Mouse (Mus musculus) limb, embryonic 10.5 days (tissue): Measurements from ENCODE around the gene Bid. TPM values are rescaled to one million over a fixed set of nuclear protein-coding genes. Genes with fewer than 3 reads are reported as not detected.

Experiments used
- DNase-seq: peaks from one replicate; pipeline ENCODE4 v3.0.0-alpha.2; 2017; ENCODE audit warnings: low spot score
- H3K27ac ChIP-seq: fragments of 300-500 bp; sonication (generic); 2 replicates; pipeline ENCODE4 v1.5.1; 2016; ENCODE audit warnings: mild to moderate bottlenecking
- H3K27me3 ChIP-seq: fragments of 300-500 bp; sonication (generic); 2 replicates; pipeline ENCODE4 v1.6.1; 2016; ENCODE audit warnings: low read depth, mild to moderate bottlenecking; ENCODE audit not compliant: poor library complexity, severe bottlenecking
- H3K36me3 ChIP-seq: fragments of 300-500 bp; sonication (generic); 2 replicates; pipeline ENCODE4 v1.6.1; 2016; ENCODE audit warnings: mild to moderate bottlenecking, moderate library complexity
- H3K4me1 ChIP-seq: fragments of 300-500 bp; sonication (generic); 2 replicates; pipeline ENCODE4 v1.6.1; 2016
- H3K4me3 ChIP-seq: fragments of 300-500 bp; sonication (generic); 2 replicates; pipeline ENCODE4 v1.5.1; 2016; ENCODE audit warnings: mild to moderate bottlenecking, moderate library complexity
- H3K9me3 ChIP-seq: fragments of 300-500 bp; sonication (generic); replicated peaks from 2 replicates; pipeline ENCODE4 v1.6.1; 2016; ENCODE audit warnings: mild to moderate bottlenecking
- WGBS: fragments of 180-500 bp; shearing (Covaris S2); methylation state at CpG from one replicate; pipeline ENCODE4 v1.1.7; 2016; 5-methylcytosine and 5-hydroxymethylcytosine counted together
- polyA plus RNA-seq: library from polyadenylated mRNA; unstranded; fragments of >200 nt; fragmentation: Nextera tagmentation; extraction: Ambion mirVana; gene quantifications from 2 replicates; pipeline ENCODE4 v1.2.1, GENCODE M21; 2016

Bid gene
- polyA plus RNA-seq, 1 experiment from 2014 or later: 14.8 TPM

DNA sequence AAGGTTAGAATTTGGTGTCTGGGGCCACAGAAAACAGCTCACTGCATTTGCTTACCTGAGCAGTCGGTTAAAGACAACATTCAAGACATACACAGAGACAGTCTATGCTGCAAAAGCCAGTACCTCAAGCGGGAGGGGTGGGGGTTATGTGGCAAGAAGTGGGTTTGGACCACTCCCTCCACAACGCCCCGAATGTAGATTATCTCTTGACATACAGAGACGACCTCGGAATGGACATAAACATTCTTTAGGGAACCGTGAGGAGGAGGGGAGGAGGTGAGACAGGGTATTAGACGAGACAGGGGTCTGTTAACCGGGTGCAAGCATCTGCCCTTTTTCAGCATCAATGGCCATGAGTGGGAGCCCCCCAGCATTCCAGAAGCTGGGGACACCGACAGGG is 26.9 kb upstream of the Bid start:
- no peak for DNase-seq
- Histone ChIP-seq H3K9me3 (no peaks in the 10 kb centered on the region), H3K27ac (no peak overlapping the region), H3K27me3 (no peaks in the 10 kb centered on the region), H3K4me3 (no peak overlapping the region), H3K36me3 (no peaks in the 10 kb centered on the region), H3K4me1 (peaks cover under 1% of the 10 kb centered on the region; the same call in 1 of the 2 replicates)
- 85% methylated on average over 10 of the region's 10 CpGs for WGBS

DNA sequence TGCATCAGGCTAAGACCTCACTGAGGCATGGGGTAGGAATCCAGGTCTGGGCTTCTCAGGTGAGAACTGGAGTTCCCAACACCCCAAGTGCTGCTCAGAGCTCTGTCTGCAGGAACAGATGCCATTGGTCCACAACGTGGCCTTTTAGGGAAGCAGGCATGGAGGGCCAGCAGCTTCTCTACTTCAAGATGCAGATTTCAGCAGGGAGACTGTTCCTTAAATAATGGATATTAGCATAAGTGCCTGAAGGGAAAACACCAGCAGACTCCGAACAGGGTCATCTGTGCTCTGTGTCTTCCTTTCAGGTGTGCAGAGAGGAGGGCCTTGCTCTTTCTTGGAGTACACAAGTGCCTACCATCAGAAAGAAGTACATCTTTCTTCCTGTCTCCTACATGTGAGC is 26.4 kb upstream of the Bid start:
- no peaks in the 10 kb centered on the region for H3K36me3 ChIP-seq
- H3K27me3 ChIP-seq: no peaks in the 10 kb centered on the region
- WGBS: 82% methylated on average over 2 of the region's 2 CpGs
- H3K27ac ChIP-seq: no peak overlapping the region
- H3K4me3 ChIP-seq: no peak overlapping the region
- no peaks in the 10 kb centered on the region for H3K9me3 ChIP-seq
- peaks cover 5% of the 10 kb centered on the region for H3K4me1 ChIP-seq
- no peak for DNase-seq

DNA sequence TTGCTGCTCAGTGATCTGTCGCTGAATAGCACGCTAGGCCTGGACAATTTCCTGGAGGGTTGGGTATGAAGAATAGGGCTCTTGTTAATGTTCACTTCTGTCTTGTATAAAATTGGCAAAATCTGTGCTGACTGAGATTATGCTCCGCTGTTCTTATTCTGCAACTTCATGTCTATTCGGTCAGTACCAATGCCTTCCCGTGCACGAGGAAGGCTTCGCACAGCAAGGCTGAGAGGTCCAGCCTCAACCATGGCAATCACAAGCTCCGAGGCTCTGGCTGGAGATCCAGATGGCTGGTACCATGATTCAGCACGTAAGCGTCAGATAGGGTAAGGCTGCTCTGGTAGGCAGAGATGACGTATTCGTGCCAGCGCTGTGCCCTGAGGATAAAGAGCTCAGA is 24.9 kb upstream of the Bid start:
- 94% methylated on average over 13 of the region's 13 CpGs for WGBS
- DNase-seq: no peak
- Histone ChIP-seq H3K27me3 (no peaks in the 10 kb centered on the region), H3K4me1 (peaks cover 6% of the 10 kb centered on the region), H3K4me3 (no peak overlapping the region), H3K9me3 (no peaks in the 10 kb centered on the region), H3K36me3 (0 out of 2 replicates have a peak, but pooled peaks cover 2% of the 10 kb centered on the region), H3K27ac (no peak overlapping the region)

DNA sequence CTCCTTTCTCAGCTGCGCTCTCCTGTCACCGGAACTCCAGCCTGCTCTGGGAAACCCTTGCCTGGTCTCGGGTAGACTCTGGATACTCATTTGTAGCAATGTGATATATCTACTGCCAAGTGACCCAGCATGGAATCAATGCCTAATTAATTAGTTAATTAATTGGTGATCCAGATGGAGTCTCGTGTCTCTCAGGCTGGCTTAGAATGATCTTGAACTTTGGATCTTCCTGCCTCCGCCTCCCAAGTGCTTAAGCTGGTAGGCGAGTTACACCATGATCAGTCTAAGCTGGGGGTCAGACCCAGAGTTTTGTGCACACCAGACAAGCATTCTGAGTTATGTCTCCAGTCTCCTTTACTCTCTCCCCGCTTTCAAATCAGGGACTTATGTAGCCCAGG is 24.4 kb upstream of the Bid start:
- H3K27me3 ChIP-seq: no peaks in the 10 kb centered on the region
- H3K9me3 ChIP-seq: no peaks in the 10 kb centered on the region
- WGBS: 78% methylated on average over 7 of the region's 7 CpGs

GRCm38 (mm10) chr6:120940446-120941083 is 23.9 kb upstream of the Bid start:
- Histone ChIP-seq H3K27me3 (no peaks in the 10 kb centered on the region), H3K4me1 (peaks cover 6% of the 10 kb centered on the region), H3K4me3 (no peak overlapping the region), H3K9me3 (no peaks in the 10 kb centered on the region), H3K36me3 (0 out of 2 replicates have a peak, but pooled peaks cover 2% of the 10 kb centered on the region), H3K27ac (no peak overlapping the region)
- no peak for DNase-seq
- WGBS: 83% methylated on average over 7 of the region's 7 CpGs

More for the DNA sequence above, 24.4 kb upstream of the Bid start:
- Histone ChIP-seq H3K36me3 (0 out of 2 replicates have a peak, but pooled peaks cover 2% of the 10 kb centered on the region), H3K27ac (no peak overlapping the region), H3K4me3 (no peak overlapping the region), H3K4me1 (peaks cover 6% of the 10 kb centered on the region)
- DNase-seq: no peak

DNA sequence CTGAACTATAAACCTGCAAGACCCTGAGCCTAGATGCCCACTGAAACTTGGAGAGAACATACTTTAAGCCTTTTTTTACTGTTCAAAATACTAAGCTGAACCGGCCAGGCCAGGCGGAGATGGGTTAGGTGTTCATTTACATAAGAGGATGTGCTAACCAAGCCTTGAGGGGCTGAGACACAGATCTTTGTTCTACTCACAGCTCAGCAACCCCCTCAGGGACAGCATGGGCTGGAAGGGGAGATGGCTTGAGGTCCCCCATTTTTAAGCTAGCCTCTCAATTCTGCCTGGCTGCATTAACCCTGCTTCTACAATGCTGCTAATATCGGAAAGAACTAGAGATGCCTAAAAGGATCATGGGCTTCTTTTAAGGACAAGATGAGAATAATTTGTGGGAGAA is 23.1 kb upstream of the Bid start:
- 79% methylated on average over 3 of the region's 3 CpGs for WGBS
- H3K27me3 ChIP-seq: no peaks in the 10 kb centered on the region
- DNase-seq: no peak

DNA sequence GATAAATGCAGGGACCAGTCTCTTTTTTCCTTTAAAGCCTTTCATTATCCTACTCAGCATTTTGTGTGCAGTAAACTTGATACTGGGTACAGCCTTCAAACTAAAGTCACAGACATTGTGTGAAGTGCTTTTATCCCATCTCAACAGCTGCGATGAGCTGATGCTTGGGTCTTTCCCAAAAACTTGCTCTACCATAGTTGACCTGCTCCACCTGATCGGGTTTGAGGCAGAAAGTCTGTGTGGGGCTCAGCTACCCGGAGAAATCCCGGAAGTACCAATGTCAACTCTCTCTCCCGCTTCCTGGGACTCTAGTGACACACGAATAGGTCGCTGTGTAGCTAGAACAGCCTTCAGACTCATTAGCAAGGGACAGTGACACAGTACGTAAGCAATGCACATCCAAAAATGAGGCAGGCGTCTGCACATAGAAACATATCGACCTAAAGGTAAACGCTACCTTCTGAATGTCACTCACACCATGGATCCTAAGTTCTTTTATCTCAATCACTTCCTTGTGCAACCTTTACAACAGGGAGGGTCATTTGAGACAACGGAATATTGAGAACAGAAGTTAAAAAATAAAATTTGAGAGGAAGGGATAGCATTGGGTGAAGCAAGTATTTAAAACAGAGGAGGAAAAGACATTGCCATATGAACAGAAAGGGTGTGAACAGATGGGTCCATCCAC is 22.3 kb upstream of the Bid start:
- no peak for DNase-seq
- 94% methylated on average over 12 of the region's 12 CpGs for WGBS
- no peaks in the 10 kb centered on the region for H3K9me3 ChIP-seq
- H3K4me3 ChIP-seq: no peak overlapping the region
- H3K27me3 ChIP-seq: no peaks in the 10 kb centered on the region
- no peak overlapping the region for H3K27ac ChIP-seq
- H3K36me3 ChIP-seq: 0 out of 2 replicates have a peak, but pooled peaks cover 9% of the 10 kb centered on the region
- peaks cover 6% of the 10 kb centered on the region for H3K4me1 ChIP-seq

More for the DNA sequence above, 23.1 kb upstream of the Bid start:
- Histone ChIP-seq H3K36me3 (0 out of 2 replicates have a peak, but pooled peaks cover 2% of the 10 kb centered on the region), H3K4me1 (peaks cover 6% of the 10 kb centered on the region), H3K4me3 (no peak overlapping the region), H3K27ac (no peak overlapping the region), H3K9me3 (no peaks in the 10 kb centered on the region)

GRCm38 (mm10) chr6:120937999-120938608 is 21.5 kb upstream of the Bid start:
- Histone ChIP-seq H3K27ac (no peak overlapping the region), H3K9me3 (no peaks in the 10 kb centered on the region), H3K4me3 (no peak overlapping the region), H3K4me1 (peaks cover 6% of the 10 kb centered on the region), H3K36me3 (peaks cover 9% of the 10 kb centered on the region; the same call in 1 of the 2 replicates), H3K27me3 (no peaks in the 10 kb centered on the region)
- WGBS: 82% methylated on average over 11 of the region's 11 CpGs
- DNase-seq: no peak

- Histone ChIP-seq H3K27me3 (no peaks in the 10 kb centered on the region), H3K4me1 (peaks cover 6% of the 10 kb centered on the region), H3K36me3 (peaks cover 19% of the 10 kb centered on the region), H3K9me3 (no peaks in the 10 kb centered on the region), H3K27ac (no peak overlapping the region), H3K4me3 (no peak overlapping the region)
- 90% methylated on average over 16 of the region's 16 CpGs for WGBS
- DNase-seq: no peak
These were observed 20.5 kb upstream of the Bid start for GRCm38 (mm10) chr6:120937104-120937617.

DNA sequence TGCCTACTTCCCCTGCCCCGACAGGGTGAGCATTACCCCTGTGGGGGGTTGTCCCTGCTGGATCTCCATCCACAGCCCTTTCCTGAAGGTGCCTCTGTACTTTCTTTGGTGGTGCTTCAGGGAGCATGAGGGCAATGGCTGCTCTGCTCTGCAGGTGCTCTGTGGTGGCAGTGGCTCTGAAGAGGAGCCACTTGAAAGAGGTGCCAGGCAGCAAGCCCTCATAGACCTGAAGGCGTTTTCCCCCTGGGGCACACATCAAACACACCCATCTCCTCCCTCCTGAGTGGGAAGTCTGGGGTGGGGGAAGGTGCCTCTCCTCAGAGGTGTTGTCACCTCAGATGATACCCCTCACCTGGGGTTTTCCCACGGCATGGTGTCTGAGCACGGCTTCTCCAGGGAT is 17.5 kb upstream of the Bid start:
- DNase-seq: no peak
- Histone ChIP-seq H3K4me3 (no peak overlapping the region), H3K27me3 (no peaks in the 10 kb centered on the region), H3K27ac (no peak overlapping the region), H3K9me3 (no peaks in the 10 kb centered on the region), H3K4me1 (peaks cover 6% of the 10 kb centered on the region), H3K36me3 (peaks cover 24% of the 10 kb centered on the region)
- WGBS: 68% methylated on average over 4 of the region's 4 CpGs

DNA sequence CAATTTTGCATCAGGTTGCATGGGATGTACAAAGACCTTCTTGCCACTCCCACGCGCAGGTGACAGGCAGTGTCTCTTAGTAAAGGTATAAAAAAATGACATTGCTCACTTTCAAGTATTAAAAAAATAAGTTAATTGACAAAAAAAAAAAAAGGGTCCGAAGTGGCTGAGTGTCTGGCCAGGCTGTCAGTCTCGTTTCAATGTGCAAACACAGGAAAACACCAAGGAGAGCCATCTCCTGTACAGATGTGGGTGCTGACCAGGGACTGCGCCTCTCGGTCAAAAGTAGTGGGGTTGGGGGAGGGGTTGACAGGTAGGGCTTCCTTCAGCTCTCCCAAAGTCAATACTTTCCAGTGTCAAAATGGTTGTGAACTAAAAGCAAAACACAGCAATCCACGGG is 17.0 kb upstream of the Bid start:
- H3K27ac ChIP-seq: no peak overlapping the region
- H3K4me1 ChIP-seq: peaks cover 6% of the 10 kb centered on the region
- no peaks in the 10 kb centered on the region for H3K9me3 ChIP-seq
- no peak for DNase-seq
- H3K36me3 ChIP-seq: peaks cover 24% of the 10 kb centered on the region
- no peak overlapping the region for H3K4me3 ChIP-seq
- 92% methylated on average over 7 of the region's 7 CpGs for WGBS
- H3K27me3 ChIP-seq: no peaks in the 10 kb centered on the region

- Histone ChIP-seq H3K4me3 (no peak overlapping the region), H3K36me3 (peaks cover 24% of the 10 kb centered on the region), H3K9me3 (no peaks in the 10 kb centered on the region), H3K27ac (no peak overlapping the region), H3K27me3 (no peaks in the 10 kb centered on the region), H3K4me1 (no peaks in the 10 kb centered on the region)
- WGBS: 90% methylated on average over 12 of the region's 12 CpGs
- no peak for DNase-seq
These were observed 15.9 kb upstream of the Bid start for GRCm38 (mm10) chr6:120932597-120932996.
